Mouse (Mus musculus): Measurements from ENCODE around the gene Oxsm.

Gene Oxsm

GRCm38 (mm10) chr14:16249171-16249874, at the start of gene Oxsm, which contains the start of gene Ngly1:
Gene Oxsm (minus strand): TSS chr14:16249808.
Gene Ngly1 (plus strand): TSS chr14:16249280.
- DNase-seq (ENCODE audit: low spot score in 2 of 2): peak; percentile 85 to 87

- DNase-seq (ENCODE audit: low spot score in 2 of 2): no peak
Measured at GRCm38 (mm10) chr14:16296816-16297468, 47.3 kb upstream of the Oxsm start.

- DNase-seq (ENCODE audit: low spot score in 2 of 2): no peak
Measured at GRCm38 (mm10) chr14:16293921-16294320, 44.3 kb upstream of the Oxsm start.

- DNase-seq (ENCODE audit: low spot score in 2 of 2): no peak
Measured at GRCm38 (mm10) chr14:16293015-16293414, 43.4 kb upstream of the Oxsm start.

GRCm38 (mm10) chr14:16292371-16292770, 42.8 kb upstream of the Oxsm start:
- no peak for DNase-seq (ENCODE audit: low spot score in 2 of 2)

- no peak for DNase-seq (ENCODE audit: low spot score in 2 of 2)
Measured at GRCm38 (mm10) chr14:16283966-16284365, 34.4 kb upstream of the Oxsm start.

- no peak for DNase-seq (ENCODE audit: low spot score in 2 of 2)
Measured at GRCm38 (mm10) chr14:16279196-16279595, 29.6 kb upstream of the Oxsm start.

- no peak for DNase-seq (ENCODE audit: low spot score in 2 of 2)
Measured at GRCm38 (mm10) chr14:16273677-16274076, 24.1 kb upstream of the Oxsm start.

GRCm38 (mm10) chr14:16269776-16270175, 20.2 kb upstream of the Oxsm start:
- DNase-seq (ENCODE audit: low spot score in 2 of 2): no peak

GRCm38 (mm10) chr14:16267028-16267427, 17.4 kb upstream of the Oxsm start:
- DNase-seq (ENCODE audit: low spot score in 2 of 2): no peak

- no peak for DNase-seq (ENCODE audit: low spot score in 2 of 2)
Measured at GRCm38 (mm10) chr14:16261869-16262268, 12.3 kb upstream of the Oxsm start.

GRCm38 (mm10) chr14:16260541-16260940, 10.9 kb upstream of the Oxsm start:
- no peak for DNase-seq (ENCODE audit: low spot score in 2 of 2)

- no peak for DNase-seq (ENCODE audit: low spot score in 2 of 2)
Measured at GRCm38 (mm10) chr14:16256209-16256608, 6.6 kb upstream of the Oxsm start.

- no peak for DNase-seq (ENCODE audit: low spot score in 2 of 2)
Measured at GRCm38 (mm10) chr14:16255745-16256144, 6.1 kb upstream of the Oxsm start.

GRCm38 (mm10) chr14:16250099-16250498, 491 bp upstream of the Oxsm start:
- DNase-seq (ENCODE audit: low spot score in 2 of 2): no peak

GRCm38 (mm10) chr14:16248603-16249157, 928 bp downstream of the Oxsm start:
- DNase-seq (ENCODE audit: low spot score in 2 of 2): no peak

- no peak for DNase-seq (ENCODE audit: low spot score in 2 of 2)
Measured at GRCm38 (mm10) chr14:16248135-16248534, 1.5 kb downstream of the Oxsm start.

GRCm38 (mm10) chr14:16246340-16246912, 3.2 kb downstream of the Oxsm start:
- DNase-seq (ENCODE audit: low spot score in 2 of 2): no peak

GRCm38 (mm10) chr14:16245127-16245526, 4.5 kb downstream of the Oxsm start:
- DNase-seq (ENCODE audit: low spot score in 2 of 2): no peak

- no peak for DNase-seq (ENCODE audit: low spot score in 2 of 2)
Measured at GRCm38 (mm10) chr14:16244370-16244769, 5.2 kb downstream of the Oxsm start.

- DNase-seq (ENCODE audit: low spot score in 2 of 2): no peak
Measured at GRCm38 (mm10) chr14:16243603-16244209, 5.9 kb downstream of the Oxsm start.

GRCm38 (mm10) chr14:16242947-16243602, 6.5 kb downstream of the Oxsm start:
- peak; percentile 84 to 87 for DNase-seq (ENCODE audit: low spot score in 2 of 2)

All from urinary bladder, postnatal 4 days (tissue).